Mouse (Mus musculus): ENCODE data around the gene Cylc2. TPM values are rescaled to one million over a fixed set of nuclear protein-coding genes. Genes with fewer than 3 reads are reported as not detected.

Gene Cylc2
- total RNA-seq (2014; fragmentation: Nextera tagmentation) (not detected in 2 replicates), total RNA-seq (2017) (not detected in 2 replicates)

- ATAC-seq (replicated peaks; ENCODE audit: low FRiP score, low TSS enrichment, poor library complexity, severe bottlenecking), result no peak
Measured at GRCm38 (mm10) chr4:51216378-51216777, at the start of gene Cylc2. Gene Cylc2, plus strand, starts transcription at chr4:51216678.
